Mouse (Mus musculus): ENCODE measurements around the gene Btbd16. TPM values are rescaled to one million over a fixed set of nuclear protein-coding genes. Genes with fewer than 3 reads are reported as not detected.

The Btbd16 gene
- polyA plus RNA-seq, 1 experiment from 2014 or later, result not detected

- Histone ChIP-seq H3K9me3 (ENCODE audit: control insufficient read depth, low read length) (no peaks in the 10 kb centered on the region), H3K9ac (ENCODE audit: low read depth, low read length) (no peak overlapping the region), H3K4me3 (ENCODE audit: low read length) (no peak overlapping the region), H3K4me1 (ENCODE audit: control insufficient read depth, insufficient read depth, low read length) (no peaks in the 10 kb centered on the region), H3K27ac (ENCODE audit: low read depth, low read length) (no peak overlapping the region), H3K4me2 (replicated peaks; ENCODE audit: low read depth, low read length) (no peak overlapping the region), H3K36me3 (ENCODE audit: control insufficient read depth, insufficient read depth, low read length) (peaks cover 41% of the 10 kb centered on the region; the same call in 1 of the 2 replicates), H3K27me3 (ENCODE audit: control insufficient read depth, insufficient read depth, low read length) (no peaks in the 10 kb centered on the region)
- WGBS, result 44% methylated on average over 17 of the region's 17 CpGs
- ATAC-seq (ENCODE audit: low FRiP score, low TSS enrichment), result peak; percentile 68
Observed at GRCm38 (mm10) chr7:130762071-130762897, 11.6 kb upstream of the Btbd16 start.

- H3K27me3 ChIP-seq (ENCODE audit: control insufficient read depth, insufficient read depth, low read length), result no peaks in the 10 kb centered on the region
- ATAC-seq (ENCODE audit: low FRiP score, low TSS enrichment), result no peak
- no peak overlapping the region for H3K4me2 ChIP-seq (replicated peaks; ENCODE audit: low read depth, low read length)
- WGBS, result 96% methylated on average over 17 of the region's 17 CpGs
- no peak overlapping the region for H3K27ac ChIP-seq (ENCODE audit: low read depth, low read length)
- H3K4me1 ChIP-seq (ENCODE audit: control insufficient read depth, insufficient read depth, low read length), result no peaks in the 10 kb centered on the region
- H3K9me3 ChIP-seq (ENCODE audit: control insufficient read depth, low read length), result no peaks in the 10 kb centered on the region
- H3K36me3 ChIP-seq (ENCODE audit: control insufficient read depth, insufficient read depth, low read length), result peaks cover 34% of the 10 kb centered on the region; the same call in 1 of the 2 replicates
- H3K4me3 ChIP-seq (ENCODE audit: low read length), result no peak overlapping the region
- H3K9ac ChIP-seq (ENCODE audit: low read depth, low read length), result no peak overlapping the region
Observed at GRCm38 (mm10) chr7:130764160-130764559, 9.7 kb upstream of the Btbd16 start.

- WGBS, result 79% methylated on average over 30 of the region's 30 CpGs
- Histone ChIP-seq H3K9me3 (ENCODE audit: control insufficient read depth, low read length) (no peaks in the 10 kb centered on the region), H3K4me2 (replicated peaks; ENCODE audit: low read depth, low read length) (no peak overlapping the region), H3K4me3 (ENCODE audit: low read length) (no peak overlapping the region), H3K4me1 (ENCODE audit: control insufficient read depth, insufficient read depth, low read length) (no peaks in the 10 kb centered on the region), H3K27me3 (ENCODE audit: control insufficient read depth, insufficient read depth, low read length) (no peaks in the 10 kb centered on the region), H3K36me3 (ENCODE audit: control insufficient read depth, insufficient read depth, low read length) (peaks cover 15% of the 10 kb centered on the region; the same call in 1 of the 2 replicates), H3K27ac (ENCODE audit: low read depth, low read length) (no peak overlapping the region), H3K9ac (ENCODE audit: low read depth, low read length) (no peak overlapping the region)
- ATAC-seq (ENCODE audit: low FRiP score, low TSS enrichment), result no peak
Observed at GRCm38 (mm10) chr7:130766411-130767170, 7.3 kb upstream of the Btbd16 start.

- Histone ChIP-seq H3K4me2 (replicated peaks; ENCODE audit: low read depth, low read length) (no peak overlapping the region), H3K27me3 (ENCODE audit: control insufficient read depth, insufficient read depth, low read length) (no peaks in the 10 kb centered on the region), H3K9me3 (ENCODE audit: control insufficient read depth, low read length) (no peaks in the 10 kb centered on the region), H3K4me1 (ENCODE audit: control insufficient read depth, insufficient read depth, low read length) (no peaks in the 10 kb centered on the region), H3K4me3 (ENCODE audit: low read length) (no peak overlapping the region), H3K9ac (ENCODE audit: low read depth, low read length) (no peak overlapping the region), H3K36me3 (ENCODE audit: control insufficient read depth, insufficient read depth, low read length) (peaks cover 15% of the 10 kb centered on the region; the same call in 1 of the 2 replicates), H3K27ac (ENCODE audit: low read depth, low read length) (no peak overlapping the region)
- no peak for ATAC-seq (ENCODE audit: low FRiP score, low TSS enrichment)
- 90% methylated on average over 4 of the region's 4 CpGs for WGBS
Observed at GRCm38 (mm10) chr7:130768151-130768550, 5.7 kb upstream of the Btbd16 start.

GRCm38 (mm10) chr7:130770707-130771106, 3.2 kb upstream of the Btbd16 start:
- Histone ChIP-seq H3K9ac (ENCODE audit: low read depth, low read length) (no peak overlapping the region), H3K4me2 (replicated peaks; ENCODE audit: low read depth, low read length) (no peak overlapping the region), H3K9me3 (ENCODE audit: control insufficient read depth, low read length) (no peaks in the 10 kb centered on the region), H3K4me1 (ENCODE audit: control insufficient read depth, insufficient read depth, low read length) (no peaks in the 10 kb centered on the region), H3K27me3 (ENCODE audit: control insufficient read depth, insufficient read depth, low read length) (no peaks in the 10 kb centered on the region), H3K4me3 (ENCODE audit: low read length) (no peak overlapping the region), H3K27ac (ENCODE audit: low read depth, low read length) (no peak overlapping the region), H3K36me3 (ENCODE audit: control insufficient read depth, insufficient read depth, low read length) (no peaks in the 10 kb centered on the region)
- 31% methylated on average over 3 of the region's 3 CpGs for WGBS
- ATAC-seq (ENCODE audit: low FRiP score, low TSS enrichment), result no peak

- no peak for ATAC-seq (ENCODE audit: low FRiP score, low TSS enrichment)
- Histone ChIP-seq H3K9ac (ENCODE audit: low read depth, low read length) (no peak overlapping the region), H3K4me1 (ENCODE audit: control insufficient read depth, insufficient read depth, low read length) (no peaks in the 10 kb centered on the region), H3K27ac (ENCODE audit: low read depth, low read length) (no peak overlapping the region), H3K9me3 (ENCODE audit: control insufficient read depth, low read length) (no peaks in the 10 kb centered on the region), H3K4me3 (ENCODE audit: low read length) (no peak overlapping the region), H3K4me2 (replicated peaks; ENCODE audit: low read depth, low read length) (no peak overlapping the region), H3K27me3 (ENCODE audit: control insufficient read depth, insufficient read depth, low read length) (no peaks in the 10 kb centered on the region), H3K36me3 (ENCODE audit: control insufficient read depth, insufficient read depth, low read length) (no peaks in the 10 kb centered on the region)
- WGBS, result 74% methylated on average over 11 of the region's 11 CpGs
Observed at GRCm38 (mm10) chr7:130773171-130773830, 568 bp upstream of the Btbd16 start.

- no peaks in the 10 kb centered on the region for H3K27me3 ChIP-seq (ENCODE audit: control insufficient read depth, insufficient read depth, low read length)
- no peak overlapping the region for H3K27ac ChIP-seq (ENCODE audit: low read depth, low read length)
- WGBS, result 74% methylated on average over 5 of the region's 5 CpGs
- H3K9me3 ChIP-seq (ENCODE audit: control insufficient read depth, low read length), result no peaks in the 10 kb centered on the region
- H3K9ac ChIP-seq (ENCODE audit: low read depth, low read length), result no peak overlapping the region
- H3K36me3 ChIP-seq (ENCODE audit: control insufficient read depth, insufficient read depth, low read length), result no peaks in the 10 kb centered on the region
- H3K4me2 ChIP-seq (replicated peaks; ENCODE audit: low read depth, low read length), result no peak overlapping the region
- ATAC-seq (ENCODE audit: low FRiP score, low TSS enrichment), result no peak
- H3K4me1 ChIP-seq (ENCODE audit: control insufficient read depth, insufficient read depth, low read length), result peaks cover 1% of the 10 kb centered on the region; the same call in 1 of the 2 replicates
- H3K4me3 ChIP-seq (ENCODE audit: low read length), result no peak overlapping the region
Observed at GRCm38 (mm10) chr7:130780866-130781419, 7.1 kb downstream of the Btbd16 start.

- no peak overlapping the region for H3K4me2 ChIP-seq (replicated peaks; ENCODE audit: low read depth, low read length)
- no peaks in the 10 kb centered on the region for H3K36me3 ChIP-seq (ENCODE audit: control insufficient read depth, insufficient read depth, low read length)
- no peak overlapping the region for H3K4me3 ChIP-seq (ENCODE audit: low read length)
- no peak overlapping the region for H3K9ac ChIP-seq (ENCODE audit: low read depth, low read length)
- peaks cover 6% of the 10 kb centered on the region; the same call in 1 of the 2 replicates for H3K4me1 ChIP-seq (ENCODE audit: control insufficient read depth, insufficient read depth, low read length)
- H3K9me3 ChIP-seq (ENCODE audit: control insufficient read depth, low read length), result no peaks in the 10 kb centered on the region
- ATAC-seq (ENCODE audit: low FRiP score, low TSS enrichment), result no peak
- H3K27ac ChIP-seq (ENCODE audit: low read depth, low read length), result no peak overlapping the region
- no peaks in the 10 kb centered on the region for H3K27me3 ChIP-seq (ENCODE audit: control insufficient read depth, insufficient read depth, low read length)
- WGBS, result 80% methylated on average over 5 of the region's 5 CpGs
Observed at GRCm38 (mm10) chr7:130782501-130783050, 8.7 kb downstream of the Btbd16 start.
